Mouse (Mus musculus) hindbrain, embryonic 10.5 days (tissue): ENCODE measurements around the gene Etfdh. TPM values are rescaled to one million over a fixed set of nuclear protein-coding genes. Genes with fewer than 3 reads are reported as not detected.
"Not testable (repeated sequence)": the region's sequence is repeated elsewhere in the genome, so short reads cannot be mapped to it uniquely, and the experiment has no call there.

Experiments
- DNase-seq: peaks from one replicate; pipeline ENCODE4 v3.0.0-alpha.2; 2017; ENCODE audit warnings: low spot score
- H3K27ac ChIP-seq: fragments of 300-500 bp; sonication (generic); 2 replicates; pipeline ENCODE4 v1.5.1; 2016; ENCODE audit warnings: mild to moderate bottlenecking, moderate library complexity
- H3K27me3 ChIP-seq: fragments of 300-500 bp; sonication (generic); 2 replicates; pipeline ENCODE4 v1.6.1; 2016; ENCODE audit warnings: mild to moderate bottlenecking; ENCODE audit not compliant: poor library complexity, insufficient read depth, severe bottlenecking
- H3K36me3 ChIP-seq: fragments of 300-500 bp; sonication (generic); 2 replicates; pipeline ENCODE4 v1.6.1; 2016; ENCODE audit warnings: mild to moderate bottlenecking, moderate library complexity
- H3K4me1 ChIP-seq: fragments of 300-500 bp; sonication (generic); replicated peaks from 2 replicates; pipeline ENCODE4 v1.6.1; 2016; ENCODE audit warnings: mild to moderate bottlenecking
- H3K4me3 ChIP-seq: fragments of 300-500 bp; sonication (generic); 2 replicates; pipeline ENCODE4 v1.5.1; 2016; ENCODE audit warnings: mild to moderate bottlenecking, moderate library complexity
- H3K9me3 ChIP-seq: fragments of 300-500 bp; sonication (generic); 2 replicates; pipeline ENCODE4 v1.6.1; 2016; ENCODE audit warnings: mild to moderate bottlenecking, moderate library complexity
- WGBS: fragments of 180-500 bp; shearing (Covaris S2); methylation state at CpG from one replicate; pipeline ENCODE4 v1.1.7; 2016; 5-methylcytosine and 5-hydroxymethylcytosine counted together
- polyA plus RNA-seq: library from polyadenylated mRNA; unstranded; fragments of >200 nt; fragmentation: Nextera tagmentation; extraction: Ambion mirVana; gene quantifications from 2 replicates; pipeline ENCODE4 v1.2.1, GENCODE M21; 2016

Etfdh gene
- polyA plus RNA-seq, 1 experiment from 2014 or later = 45.2 TPM

DNA sequence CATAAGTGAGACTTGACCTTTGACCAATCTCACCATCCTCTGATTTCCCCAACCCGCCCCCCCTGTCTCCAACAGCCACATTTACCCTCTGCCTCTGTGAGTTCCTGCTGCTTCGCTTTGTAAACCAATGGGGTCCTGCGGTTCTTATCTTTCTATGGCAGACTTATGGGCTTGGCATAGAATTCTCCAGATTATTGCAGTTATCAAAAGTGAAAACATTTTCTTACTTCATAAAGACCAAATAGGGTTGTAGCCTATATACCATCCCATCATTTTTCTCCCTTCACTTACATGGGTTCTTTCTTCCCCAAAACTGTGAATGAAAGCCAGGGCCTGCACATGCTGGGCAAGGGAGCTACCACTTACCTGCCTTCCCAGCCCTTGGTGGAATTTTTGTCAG lies 55.0 kb downstream of the Etfdh start:
- no peak for DNase-seq
- WGBS = 62% methylated on average over 3 of the region's 3 CpGs
- H3K27ac ChIP-seq = no peak overlapping the region
- H3K27me3 ChIP-seq = no peaks in the 10 kb centered on the region
- no peaks in the 10 kb centered on the region for H3K9me3 ChIP-seq
- H3K4me3 ChIP-seq = no peak overlapping the region
- H3K36me3 ChIP-seq = no peaks in the 10 kb centered on the region
- peaks cover 13% of the 10 kb centered on the region for H3K4me1 ChIP-seq

DNA sequence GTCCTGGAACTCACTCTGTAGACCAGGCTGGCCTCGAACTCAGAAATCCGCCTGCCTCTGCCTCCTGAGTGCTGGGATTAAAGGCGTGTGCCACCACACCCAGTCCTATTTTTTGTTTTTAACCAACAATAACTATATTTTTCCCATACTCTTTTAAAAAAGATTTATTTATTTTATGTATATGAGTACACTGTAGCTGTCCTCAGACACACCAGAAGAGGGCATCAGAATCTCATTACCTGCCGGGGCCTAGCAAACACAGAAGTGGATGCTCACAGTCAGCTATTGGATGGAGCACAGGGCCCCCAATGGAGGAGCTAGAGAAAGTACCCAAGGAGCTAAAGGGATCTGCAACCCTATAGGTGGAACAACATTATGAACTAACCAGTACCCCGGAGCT lies 55.9 kb downstream of the Etfdh start:
- H3K9me3 ChIP-seq = not testable (repeated sequence)
- 95% methylated on average over 5 of the region's 5 CpGs for WGBS

DNA sequence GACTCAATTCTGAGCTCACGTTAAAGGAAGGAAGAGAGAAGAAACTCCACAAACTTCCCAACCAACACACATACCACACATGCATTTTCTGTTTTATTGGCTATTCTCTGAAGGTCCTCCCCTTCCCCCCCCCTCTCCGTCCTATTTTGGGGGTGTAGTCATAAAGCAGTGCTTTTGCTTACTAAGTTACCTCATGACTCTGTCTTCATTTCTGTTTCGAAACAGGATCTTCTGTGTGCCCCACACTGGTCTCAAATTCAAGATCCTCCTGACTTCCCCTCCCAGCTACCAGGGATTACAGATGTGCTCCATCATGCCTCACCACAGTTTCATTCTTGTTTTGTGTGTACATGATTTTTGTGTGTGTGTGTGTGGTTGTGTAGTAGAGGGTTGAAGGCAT lies 56.9 kb downstream of the Etfdh start:
- no peaks in the 10 kb centered on the region for H3K9me3 ChIP-seq
- no peak for DNase-seq
- whole genome bisulfite sequencing = 74% methylated on average over 3 of the region's 3 CpGs
- no peak overlapping the region for H3K27ac ChIP-seq
- H3K27me3 ChIP-seq = no peaks in the 10 kb centered on the region
- no peaks in the 10 kb centered on the region for H3K36me3 ChIP-seq
- no peak overlapping the region for H3K4me3 ChIP-seq
- peaks cover 18% of the 10 kb centered on the region for H3K4me1 ChIP-seq

More for the DNA sequence above, 55.9 kb downstream of the Etfdh start:
- H3K27ac ChIP-seq, H3K4me3 ChIP-seq, H3K36me3 ChIP-seq, H3K27me3 ChIP-seq, DNase-seq: not testable (repeated sequence)
- H3K4me1 ChIP-seq = peaks cover 14% of the 10 kb centered on the region

DNA sequence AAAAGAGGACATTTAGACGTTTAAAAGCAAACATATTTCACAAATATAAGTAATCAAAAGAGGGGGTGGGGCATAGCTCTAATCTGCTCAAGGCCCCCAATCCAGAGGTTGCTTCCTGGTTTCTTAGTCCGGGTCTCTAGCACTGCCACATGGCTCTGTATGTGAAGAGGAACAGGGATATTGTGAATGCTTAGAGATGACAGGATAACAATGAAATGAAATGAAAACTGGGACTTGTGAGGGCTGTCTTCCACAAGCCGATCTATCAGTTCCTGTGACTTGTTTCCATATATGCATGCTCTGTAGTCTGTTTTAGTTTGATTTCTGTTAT lies 60.0 kb downstream of the Etfdh start:
- no peak for DNase-seq
- no peaks in the 10 kb centered on the region for H3K9me3 ChIP-seq
- H3K27me3 ChIP-seq = no peaks in the 10 kb centered on the region
- H3K27ac ChIP-seq = no peak overlapping the region
- no peak overlapping the region for H3K4me3 ChIP-seq
- WGBS = 89% methylated on average over 3 of the region's 3 CpGs
- H3K36me3 ChIP-seq = no peaks in the 10 kb centered on the region
- peaks cover 23% of the 10 kb centered on the region for H3K4me1 ChIP-seq

DNA sequence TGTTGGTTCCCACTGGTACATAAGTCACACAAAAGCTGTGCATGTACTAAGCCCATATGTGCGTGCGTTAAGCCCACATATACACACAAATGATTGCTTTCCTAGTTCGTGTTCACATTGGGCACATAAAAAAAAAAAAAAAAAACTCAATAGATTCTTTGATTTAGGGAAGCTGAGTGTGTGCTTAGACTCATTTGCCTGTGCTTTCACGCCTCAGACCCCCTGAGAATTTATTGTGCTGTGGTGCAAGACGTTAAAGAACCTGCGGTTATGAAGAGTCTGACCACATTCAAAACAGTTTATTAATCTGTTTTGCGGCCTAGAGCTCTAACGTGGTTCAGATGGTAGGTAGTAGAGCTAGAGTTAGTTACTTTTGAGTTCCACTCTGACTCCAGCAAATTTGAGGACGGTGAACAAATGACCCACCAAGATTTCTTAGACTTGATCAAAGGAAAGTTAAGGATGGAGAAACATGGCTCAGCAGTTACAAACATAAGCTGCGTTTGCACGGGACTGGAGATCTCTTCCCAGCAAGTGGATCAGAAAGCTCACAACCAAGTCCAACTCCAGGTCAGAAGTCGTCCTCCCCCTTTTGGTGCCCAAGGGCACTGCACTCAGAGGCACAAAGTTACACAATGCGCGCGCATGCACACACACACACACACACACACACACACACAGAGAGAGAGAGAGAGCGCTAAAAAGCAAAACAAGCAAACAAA lies 60.5 kb downstream of the Etfdh start:
- Histone ChIP-seq H3K4me3 (peak overlapping the region; percentile 88), H3K27ac (no peak overlapping the region)
- 92% methylated on average over 16 of the region's 16 CpGs for WGBS

DNA sequence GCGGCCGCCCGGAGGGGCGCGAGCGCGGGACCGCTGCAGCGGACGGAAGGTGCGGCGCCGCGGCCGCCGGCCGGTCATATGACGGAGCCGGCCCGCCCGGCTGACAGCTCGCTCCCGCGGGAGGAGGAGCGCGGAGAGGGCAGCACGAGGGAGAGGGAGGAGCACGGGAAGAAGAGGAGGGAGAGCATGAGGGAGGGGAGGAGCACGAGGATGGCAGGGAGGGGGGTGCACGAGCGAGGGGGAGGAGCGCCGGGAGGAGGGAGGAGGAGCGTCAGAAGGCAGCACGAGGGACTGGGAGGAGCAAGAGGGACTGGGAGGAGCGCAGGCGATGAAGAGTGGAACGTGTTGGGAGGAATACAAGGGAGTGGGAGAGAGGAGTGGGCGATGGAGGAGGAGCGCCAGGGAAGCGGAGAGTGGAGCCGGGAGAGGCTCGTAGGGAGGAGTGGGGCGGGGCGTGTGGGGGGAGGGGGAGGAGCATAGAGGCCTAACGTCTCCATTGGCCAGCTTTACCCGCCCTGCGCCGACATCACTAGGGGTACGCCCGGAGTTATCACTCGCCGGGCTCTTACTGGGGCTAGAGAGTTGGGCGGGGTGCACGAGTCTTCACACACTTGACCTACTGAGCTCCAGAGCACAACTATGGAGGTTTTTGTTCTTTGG lies 61.5 kb downstream of the Etfdh start, which contains the start of gene Fnip2:
Fnip2 (minus strand) TSS at position 94 of the 660 bp plus-strand sequence.
- no peaks in the 10 kb centered on the region for H3K36me3 ChIP-seq
- peak within 1 kb of the TSS; percentile 93 for H3K27ac ChIP-seq
- no peaks in the 10 kb centered on the region for H3K9me3 ChIP-seq
- H3K4me1 ChIP-seq = peaks cover 23% of the 10 kb centered on the region
- no peaks in the 10 kb centered on the region for H3K27me3 ChIP-seq
- WGBS = under 1% methylated on average over 55 of the region's 55 CpGs
- H3K4me3 ChIP-seq = peak within 1 kb of the TSS; percentile 88
- DNase-seq = peak; percentile 94

More for the DNA sequence above, 60.5 kb downstream of the Etfdh start:
- H3K36me3 ChIP-seq = no peaks in the 10 kb centered on the region
- peaks cover 23% of the 10 kb centered on the region for H3K4me1 ChIP-seq
- DNase-seq = no peak
- H3K9me3 ChIP-seq = no peaks in the 10 kb centered on the region
- H3K27me3 ChIP-seq = no peaks in the 10 kb centered on the region

DNA sequence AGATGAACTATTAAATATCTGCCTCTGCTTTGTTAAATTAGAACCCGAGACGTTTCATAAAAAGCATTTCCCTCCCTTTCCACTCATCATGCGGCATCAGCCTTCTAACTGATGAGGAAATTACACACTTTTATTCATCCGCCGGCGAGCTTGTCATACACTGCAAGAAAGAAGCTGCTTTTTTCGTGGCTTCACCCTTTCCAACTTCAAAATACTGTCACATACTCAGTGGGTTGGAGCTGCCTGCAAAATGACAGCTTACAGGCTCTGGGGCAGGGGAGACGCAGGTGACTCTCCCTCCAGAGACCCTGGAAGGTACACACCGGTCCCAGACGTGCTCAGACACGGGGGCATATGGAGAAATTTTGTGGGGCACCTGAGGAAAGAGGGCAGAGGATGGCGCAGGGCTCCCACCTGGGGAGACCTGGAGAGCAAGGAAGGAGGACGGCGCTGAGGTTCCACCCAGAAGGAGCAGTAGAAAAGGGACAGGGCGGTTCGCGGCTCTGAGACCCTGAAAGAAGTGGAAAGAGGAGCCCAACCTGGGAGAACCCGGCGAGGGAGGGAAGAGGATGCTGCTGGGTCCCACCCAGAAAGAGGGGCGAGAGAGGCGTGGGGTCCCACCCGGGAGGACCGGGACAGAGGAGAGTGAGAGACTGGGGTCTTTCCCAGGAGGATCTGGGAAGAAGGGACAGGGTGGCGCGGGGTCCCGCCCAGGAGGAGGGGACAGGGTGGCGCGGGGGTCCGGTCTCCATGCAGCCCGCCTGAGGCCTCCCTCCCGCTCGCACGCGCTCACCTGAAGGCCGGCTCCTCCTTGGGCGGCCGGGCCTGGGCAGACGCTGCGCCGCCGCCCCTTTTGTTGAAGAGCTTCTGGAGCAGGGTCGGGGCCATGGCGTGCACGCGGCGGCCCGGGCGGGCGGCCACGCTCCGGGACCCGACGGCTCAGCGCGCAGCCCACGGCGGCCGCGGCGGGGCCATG lies 62.3 kb downstream of the Etfdh start:
- 4% methylated on average over 60 of the region's 60 CpGs for WGBS
- no peaks in the 10 kb centered on the region for H3K27me3 ChIP-seq
- H3K9me3 ChIP-seq = no peaks in the 10 kb centered on the region
- H3K4me3 ChIP-seq = peak overlapping the region; percentile 88
- H3K4me1 ChIP-seq = peaks cover 23% of the 10 kb centered on the region
- no peaks in the 10 kb centered on the region for H3K36me3 ChIP-seq
- H3K27ac ChIP-seq = peak overlapping the region; percentile 93
- peak; percentile 59 for DNase-seq

DNA sequence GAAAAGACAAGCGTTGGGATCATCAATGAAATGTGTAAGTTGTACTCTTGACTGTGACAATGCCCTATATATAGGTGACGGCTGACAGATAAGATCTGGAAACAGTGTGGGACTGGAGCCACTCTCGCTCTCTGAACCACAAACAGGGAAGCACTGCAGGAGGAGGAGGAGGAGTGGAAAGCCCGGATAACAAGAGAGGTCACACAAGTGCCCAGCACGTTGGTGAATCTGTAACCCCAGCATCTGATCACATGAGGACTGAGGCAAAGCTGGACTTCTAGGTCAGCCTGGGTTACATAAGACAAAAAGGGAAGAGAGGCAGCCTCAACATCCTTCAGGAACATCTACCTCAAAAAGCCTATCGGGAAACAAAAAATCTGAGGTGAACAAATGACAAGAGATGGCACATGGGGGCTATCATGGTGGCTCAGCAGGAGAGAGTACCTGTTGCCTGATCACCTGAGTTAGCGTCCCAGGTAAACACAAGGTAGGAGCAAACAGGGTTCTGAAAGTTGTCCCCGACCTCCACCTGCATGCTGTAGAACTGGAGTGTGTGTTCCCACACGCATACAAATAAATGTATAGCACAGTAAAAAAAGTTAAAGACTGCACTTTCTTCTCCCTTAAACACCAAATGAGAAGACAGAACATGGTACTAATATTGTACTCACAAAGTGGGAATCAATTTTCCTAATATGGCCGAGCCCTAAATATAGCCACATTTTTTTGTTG lies 64.3 kb downstream of the Etfdh start:
- WGBS = 83% methylated on average over 10 of the region's 10 CpGs
- Histone ChIP-seq H3K27ac (no peak overlapping the region), H3K4me1 (peaks cover 23% of the 10 kb centered on the region), H3K9me3 (no peaks in the 10 kb centered on the region), H3K27me3 (no peaks in the 10 kb centered on the region), H3K4me3 (no peak overlapping the region), H3K36me3 (no peaks in the 10 kb centered on the region)
- DNase-seq = no peak

DNA sequence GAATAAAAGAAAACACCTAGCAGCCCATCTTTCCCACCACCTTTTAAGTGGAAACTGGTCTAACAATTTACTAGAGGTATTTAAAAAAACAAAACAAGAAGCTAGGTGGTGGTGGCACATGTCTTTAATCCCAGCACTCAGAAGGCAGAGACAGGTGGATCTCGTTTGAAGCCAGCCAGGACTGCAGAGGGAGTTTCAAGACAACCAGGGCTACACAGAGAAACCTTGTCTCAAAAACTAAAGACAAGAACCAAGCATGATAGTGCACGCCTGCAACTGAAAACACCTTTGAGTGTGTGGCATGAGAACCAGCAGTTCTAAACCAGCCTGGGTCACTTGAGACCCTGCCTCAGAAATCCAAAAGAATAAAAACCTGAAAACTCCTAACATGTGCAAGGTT lies 65.8 kb downstream of the Etfdh start:
- H3K9me3 ChIP-seq = no peaks in the 10 kb centered on the region
- peaks cover 23% of the 10 kb centered on the region for H3K4me1 ChIP-seq
- H3K27me3 ChIP-seq = no peaks in the 10 kb centered on the region
- 82% methylated on average over 2 of the region's 2 CpGs for WGBS
- H3K4me3 ChIP-seq = no peak overlapping the region
- DNase-seq = no peak
- no peaks in the 10 kb centered on the region for H3K36me3 ChIP-seq
- H3K27ac ChIP-seq = no peak overlapping the region

DNA sequence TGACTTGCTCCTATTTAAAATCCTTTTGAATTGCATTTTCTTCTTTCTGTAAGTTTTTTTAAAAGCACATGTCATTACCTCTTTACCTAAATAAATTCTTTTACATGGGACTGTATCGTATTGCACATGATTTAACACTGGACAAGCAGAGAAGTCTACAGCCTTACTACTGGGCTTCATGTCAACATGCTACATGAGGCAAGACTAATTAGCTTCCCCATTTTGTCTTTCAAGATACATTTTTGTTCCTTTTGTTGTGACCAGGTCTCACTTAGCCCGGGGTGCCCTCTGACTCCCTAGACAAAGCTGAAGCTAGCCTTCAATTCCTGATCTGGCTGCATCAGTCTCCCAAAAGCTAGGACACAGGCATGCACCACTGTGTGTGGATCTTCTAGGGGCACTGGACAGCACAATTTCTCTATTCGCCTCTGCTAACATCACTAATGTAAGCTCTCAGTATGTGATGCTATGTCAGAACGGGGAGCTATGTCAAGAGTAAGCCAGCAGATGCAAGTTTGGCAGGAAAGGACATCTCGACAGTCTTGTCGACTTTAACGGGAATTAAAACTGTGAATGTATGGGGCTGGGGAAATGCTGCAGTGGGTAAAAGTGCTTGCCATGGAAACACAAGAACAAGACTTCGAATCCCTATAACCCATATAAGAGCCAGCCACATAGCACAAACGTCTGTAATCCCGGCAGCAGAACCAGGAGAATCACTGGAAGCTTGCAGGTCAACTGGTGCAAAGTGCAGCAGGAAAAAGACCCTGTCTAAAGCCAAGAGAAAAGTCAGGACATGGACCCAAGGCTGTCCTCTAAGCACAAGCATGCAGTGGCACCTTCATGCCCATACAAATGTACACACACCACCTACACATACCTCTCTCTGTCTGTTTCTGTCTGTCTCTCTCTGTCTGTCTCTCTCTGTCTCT lies 67.2 kb downstream of the Etfdh start:
- DNase-seq = no peak
- H3K27me3 ChIP-seq = no peaks in the 10 kb centered on the region
- no peaks in the 10 kb centered on the region for H3K9me3 ChIP-seq
- no peak overlapping the region for H3K4me3 ChIP-seq
- WGBS = 86% methylated on average over 10 of the region's 10 CpGs
- H3K4me1 ChIP-seq = peaks cover 15% of the 10 kb centered on the region
- no peak overlapping the region for H3K27ac ChIP-seq
- no peaks in the 10 kb centered on the region for H3K36me3 ChIP-seq

DNA sequence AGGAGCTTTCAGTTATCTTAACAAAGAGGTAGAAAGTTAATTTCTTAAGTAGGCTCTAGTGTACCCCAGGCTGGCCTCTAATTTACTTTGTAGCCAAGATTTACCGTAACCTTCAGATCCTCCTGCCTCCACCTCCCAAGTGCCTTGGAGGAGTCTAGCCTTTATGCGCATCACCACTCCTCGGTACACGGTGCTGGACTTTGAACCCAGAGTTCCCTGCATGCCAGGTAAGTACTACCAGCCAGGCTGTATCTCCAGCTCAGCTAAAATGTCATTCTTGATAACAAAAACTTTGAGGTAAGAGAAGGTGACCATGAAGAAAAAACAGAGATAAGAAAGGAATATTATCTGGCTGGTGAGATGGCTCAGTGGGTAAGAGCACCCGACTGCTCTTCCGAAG lies 68.7 kb downstream of the Etfdh start:
- Histone ChIP-seq H3K36me3 (no peaks in the 10 kb centered on the region), H3K9me3 (no peaks in the 10 kb centered on the region), H3K27ac (no peak overlapping the region), H3K4me1 (peaks cover 5% of the 10 kb centered on the region; the same call in 1 of the 2 replicates), H3K27me3 (no peaks in the 10 kb centered on the region), H3K4me3 (no peak overlapping the region)
- 94% methylated on average over 6 of the region's 6 CpGs for WGBS
- DNase-seq = no peak

DNA sequence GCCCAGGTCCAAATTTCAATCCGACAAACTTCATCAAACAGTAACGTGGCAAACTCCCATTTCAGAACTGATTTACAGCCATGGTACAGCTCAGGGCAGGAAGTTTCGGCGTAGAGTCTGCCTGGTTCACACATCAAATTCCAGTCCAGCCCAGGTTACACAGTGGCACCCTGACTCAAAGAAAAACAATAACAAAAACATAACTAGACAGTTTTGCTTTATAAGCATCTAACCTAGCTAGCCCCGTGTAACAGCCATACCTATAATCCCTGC lies 69.6 kb downstream of the Etfdh start:
- 93% methylated on average over 5 of the region's 5 CpGs for WGBS
- Histone ChIP-seq H3K36me3 (no peaks in the 10 kb centered on the region), H3K27me3 (no peaks in the 10 kb centered on the region), H3K4me3 (no peak overlapping the region), H3K9me3 (no peaks in the 10 kb centered on the region), H3K27ac (no peak overlapping the region), H3K4me1 (peaks cover under 1% of the 10 kb centered on the region; the same call in 1 of the 2 replicates)
- DNase-seq = no peak
